Mouse (Mus musculus): ENCODE data around the gene Tspan14. TPM values are rescaled to one million over a fixed set of nuclear protein-coding genes. Genes with fewer than 3 reads are reported as not detected.
A peak's percentile ranks its signal among the peaks of the same experiment; 100 is the strongest.

Gene Tspan14
- polyA plus RNA-seq, 1 experiment from 2014 or later: 82.6 TPM

DNA sequence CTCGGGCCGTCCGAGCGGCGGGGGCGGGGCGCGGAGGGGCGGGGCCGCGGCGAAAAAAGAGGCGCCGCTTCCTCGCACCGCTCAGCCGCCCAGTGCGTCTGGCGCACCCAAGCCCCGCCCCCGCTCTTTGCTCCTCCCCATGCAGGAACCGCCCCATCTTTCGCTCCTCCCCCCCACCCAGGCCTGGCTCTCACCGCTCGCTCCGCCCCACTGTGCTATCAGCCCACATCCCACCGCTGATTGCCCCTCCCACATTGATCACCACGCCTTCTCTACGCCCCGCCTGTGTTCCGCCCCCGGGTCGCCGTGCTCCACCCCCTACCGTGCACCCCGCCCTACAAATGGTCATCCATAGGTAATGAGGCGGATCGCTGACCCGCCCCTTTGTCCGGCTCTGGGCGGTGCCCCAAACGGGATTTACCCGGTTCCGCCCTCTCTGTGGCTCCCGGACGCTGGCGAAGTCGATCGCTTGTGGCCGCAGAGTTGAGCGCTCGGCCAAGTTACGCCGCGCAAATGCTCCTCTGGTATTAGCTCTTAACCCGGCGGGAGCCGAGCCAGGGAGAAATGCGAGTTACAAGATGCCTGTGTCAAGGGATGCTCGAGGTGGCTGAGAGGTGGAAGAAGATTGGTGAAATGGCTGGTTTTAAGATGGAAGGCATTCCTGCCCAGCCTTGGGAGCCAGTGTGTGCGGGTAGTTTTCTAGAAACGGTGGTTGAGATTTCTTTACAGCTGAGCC lies 423 bp upstream of the Tspan14 start:
- WGBS: under 1% methylated on average over 53 of the region's 62 CpGs
- Histone ChIP-seq H3K4me1 (peaks cover 40% of the 10 kb centered on the region), H3K9ac (peak overlapping the region; percentile 93), H3K36me3 (replicated peaks) (no peaks in the 10 kb centered on the region), H3K27ac (peak overlapping the region; percentile 84), H3K27me3 (no peaks in the 10 kb centered on the region), H3K9me3 (no peaks in the 10 kb centered on the region), H3K4me3 (replicated peaks) (peak overlapping the region; percentile 89), H3K4me2 (peak overlapping the region; percentile 85)
- peak; percentile 95 for ATAC-seq (ENCODE audit: low FRiP score)

DNA sequence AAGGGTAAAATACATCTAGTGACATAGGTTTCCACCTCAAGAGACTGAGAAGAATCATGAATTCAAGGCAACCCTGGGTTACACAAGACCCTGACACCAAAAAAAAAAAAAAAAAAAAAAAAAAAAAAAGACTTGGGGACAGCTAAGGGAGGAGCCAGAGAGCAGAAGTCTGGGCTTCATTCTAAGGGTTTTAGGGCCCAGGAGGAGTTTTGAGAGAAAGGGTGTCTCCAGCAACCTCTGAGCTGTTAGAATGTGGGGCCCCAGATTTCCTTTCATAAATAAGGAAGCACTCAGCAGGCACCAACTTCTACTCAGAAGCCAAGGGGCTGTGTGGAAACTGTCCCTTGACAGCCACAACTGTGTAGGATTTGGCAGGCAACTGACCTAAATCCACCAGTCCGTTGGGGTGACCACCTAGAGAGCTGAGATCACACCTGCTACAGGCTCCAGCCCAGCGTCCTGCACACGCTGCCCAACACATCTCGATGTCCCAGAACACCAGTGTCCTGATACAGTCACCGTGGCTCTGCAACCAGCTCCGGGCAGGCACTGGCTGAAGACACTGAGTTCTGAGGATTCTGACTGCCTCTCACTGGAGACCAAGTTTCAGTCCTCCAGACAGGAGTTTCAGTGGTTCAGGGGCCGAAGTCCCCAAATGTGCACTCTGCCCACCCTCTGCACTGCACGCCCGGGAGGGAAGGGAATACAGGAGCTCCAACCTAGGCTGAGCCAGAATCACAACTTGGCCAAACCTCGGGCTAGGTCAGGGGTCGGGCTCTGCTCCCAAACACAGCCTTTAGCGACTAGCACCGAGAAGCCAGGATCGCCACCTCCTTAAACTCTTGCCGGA lies 875 bp downstream of the Tspan14 start:
- under 1% methylated on average over 15 of the region's 15 CpGs for WGBS
- Histone ChIP-seq H3K4me1 (peaks cover 44% of the 10 kb centered on the region), H3K9ac (peak overlapping the region; percentile 93), H3K4me3 (replicated peaks) (peak overlapping the region; percentile 89), H3K36me3 (replicated peaks) (no peaks in the 10 kb centered on the region), H3K27ac (peak overlapping the region; percentile 84), H3K9me3 (no peaks in the 10 kb centered on the region), H3K27me3 (no peaks in the 10 kb centered on the region), H3K4me2 (peak overlapping the region; percentile 85)
- peak; percentile 3; the same call in 1 of the 2 replicates for ATAC-seq (ENCODE audit: low FRiP score)

DNA sequence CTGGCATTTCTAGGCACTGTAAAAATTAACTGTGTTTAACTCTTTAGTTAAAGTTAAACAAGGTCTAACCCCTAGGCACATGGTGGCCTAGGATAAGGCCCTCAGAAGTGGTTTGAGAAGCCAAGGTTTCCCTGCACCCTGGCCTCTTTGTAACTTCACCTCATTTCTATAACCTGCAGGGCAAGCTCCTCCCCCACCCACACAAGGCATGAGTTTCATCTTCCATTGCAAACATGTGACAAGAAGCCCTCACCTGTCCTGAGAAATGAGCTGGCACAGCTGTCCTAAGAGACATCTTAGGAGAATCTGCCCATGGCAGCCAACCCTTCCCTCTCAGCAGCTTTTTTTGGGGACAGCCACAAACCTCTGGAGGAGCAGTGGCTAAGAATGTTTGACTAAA lies 1.7 kb downstream of the Tspan14 start:
- Histone ChIP-seq H3K4me1 (peaks cover 51% of the 10 kb centered on the region), H3K9me3 (no peaks in the 10 kb centered on the region), H3K4me3 (replicated peaks) (peak overlapping the region; percentile 89), H3K9ac (peak overlapping the region; percentile 17), H3K4me2 (peak overlapping the region; percentile 85), H3K36me3 (replicated peaks) (no peaks in the 10 kb centered on the region), H3K27me3 (no peaks in the 10 kb centered on the region), H3K27ac (no peak overlapping the region)
- ATAC-seq (ENCODE audit: low FRiP score): no peak

DNA sequence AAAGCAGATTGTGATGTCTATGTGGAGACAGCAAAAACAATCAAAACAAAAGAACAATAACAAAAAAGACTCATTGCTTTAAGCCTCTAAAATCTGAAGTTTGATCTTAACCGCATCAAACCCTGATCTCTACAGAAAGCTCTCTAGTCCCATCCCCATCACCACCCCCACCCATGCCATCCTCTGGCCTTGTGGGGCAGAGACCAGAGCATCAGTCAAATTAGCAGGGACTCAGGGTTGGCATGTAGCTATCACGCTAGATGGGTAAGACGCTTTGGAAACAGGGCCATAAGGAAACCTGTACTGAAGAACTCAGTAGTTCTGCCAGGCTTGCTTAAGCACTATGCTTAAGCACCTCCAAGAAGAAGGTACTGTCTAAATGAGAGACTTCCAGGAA lies 2.4 kb downstream of the Tspan14 start:
- Histone ChIP-seq H3K4me1 (peaks cover 58% of the 10 kb centered on the region), H3K9ac (no peak overlapping the region), H3K27ac (no peak overlapping the region), H3K27me3 (no peaks in the 10 kb centered on the region), H3K36me3 (replicated peaks) (no peaks in the 10 kb centered on the region), H3K4me2 (peak overlapping the region; percentile 85), H3K4me3 (replicated peaks) (no peak overlapping the region), H3K9me3 (no peaks in the 10 kb centered on the region)
- no peak for ATAC-seq (ENCODE audit: low FRiP score)
- WGBS: 94% methylated on average over 3 of the region's 3 CpGs

DNA sequence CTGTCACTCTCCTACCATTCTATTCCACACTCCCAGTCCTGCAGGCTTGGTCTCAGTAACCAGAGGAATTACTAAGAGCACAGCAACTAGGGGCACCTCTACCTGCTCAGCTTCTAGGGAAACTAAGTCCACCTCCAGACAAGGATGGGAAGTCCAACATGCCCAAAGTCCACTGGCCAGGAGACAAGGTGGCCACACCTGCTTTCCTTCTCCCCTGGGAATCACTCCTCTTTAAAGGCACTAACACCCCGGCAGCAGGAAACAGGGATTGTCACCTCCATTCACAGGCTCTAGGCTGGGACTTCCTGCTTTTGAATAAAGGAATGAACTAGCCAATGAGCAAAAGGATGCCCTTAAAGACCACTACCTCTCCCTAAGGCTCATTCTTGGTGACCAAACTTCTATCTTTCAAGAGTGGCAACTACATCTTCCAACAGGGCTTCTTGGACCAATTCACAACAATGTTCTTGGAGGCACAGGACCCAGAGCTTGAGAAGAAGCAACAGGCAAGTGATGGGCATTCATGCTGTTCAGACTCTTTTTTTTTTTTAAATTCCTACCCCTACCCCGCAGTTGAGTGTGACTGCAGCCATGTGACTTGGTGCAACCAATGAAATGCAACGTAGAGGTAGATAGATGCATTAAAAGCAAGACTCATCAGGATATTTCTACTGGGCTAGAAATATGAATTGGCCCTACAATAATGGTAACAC lies 3.0 kb downstream of the Tspan14 start:
- 77% methylated on average over 3 of the region's 3 CpGs for WGBS
- no peak overlapping the region for H3K27ac ChIP-seq
- ATAC-seq (ENCODE audit: low FRiP score): no peak
- H3K9me3 ChIP-seq: no peaks in the 10 kb centered on the region
- no peaks in the 10 kb centered on the region for H3K27me3 ChIP-seq
- H3K4me2 ChIP-seq: peak overlapping the region; percentile 19; the same call in 1 of the 2 replicates
- no peak overlapping the region for H3K9ac ChIP-seq
- peaks cover 63% of the 10 kb centered on the region for H3K4me1 ChIP-seq
- no peak overlapping the region for H3K4me3 ChIP-seq (replicated peaks)
- no peaks in the 10 kb centered on the region for H3K36me3 ChIP-seq (replicated peaks)

DNA sequence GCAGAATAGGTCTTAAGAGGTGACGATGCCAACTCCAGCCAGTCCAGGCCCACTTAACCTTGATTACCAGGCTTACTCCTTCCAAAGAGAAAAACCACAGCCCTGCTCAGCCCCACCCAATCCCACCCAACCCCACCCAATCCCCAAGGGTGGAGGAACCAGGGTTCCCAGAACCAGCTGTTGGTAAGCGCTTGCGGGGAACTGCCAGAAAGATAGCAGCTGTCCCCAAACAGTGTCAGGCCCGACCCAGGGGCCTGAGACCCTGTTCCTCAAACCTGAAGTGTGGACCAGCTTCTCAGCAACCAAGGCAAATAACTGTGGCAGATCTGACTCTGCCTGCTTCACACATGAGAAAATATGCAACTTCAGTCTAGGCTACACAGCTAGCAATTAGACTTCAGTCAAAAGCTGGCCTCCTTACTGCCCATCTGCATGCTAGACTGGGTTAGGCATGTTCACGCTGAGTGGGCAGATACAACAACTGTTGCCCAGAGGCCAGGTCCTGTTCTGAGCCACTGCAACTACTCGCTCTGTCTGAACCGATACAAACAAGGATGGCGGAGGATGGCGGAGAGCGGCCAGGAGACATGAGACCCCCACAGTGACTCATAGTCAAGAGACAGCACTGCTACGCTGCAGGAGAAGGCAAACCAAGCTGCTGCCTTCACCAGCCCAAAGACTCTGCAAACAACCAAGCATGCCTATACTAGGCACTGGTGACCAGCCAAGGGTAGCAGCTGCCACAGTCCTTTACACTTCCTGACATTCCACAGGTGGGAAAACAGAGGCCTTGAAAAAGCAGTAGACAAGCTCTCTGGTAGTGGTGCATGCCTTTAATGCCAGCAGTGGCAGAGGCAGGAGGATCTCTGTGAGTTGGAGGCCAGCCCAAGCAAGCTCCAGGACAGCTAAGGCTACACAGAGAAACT lies 4.0 kb downstream of the Tspan14 start:
- WGBS: 65% methylated on average over 11 of the region's 11 CpGs
- no peak for ATAC-seq (ENCODE audit: low FRiP score)
- Histone ChIP-seq H3K27ac (peak overlapping the region; percentile 8; the same call in 1 of the 2 replicates), H3K9ac (no peak overlapping the region), H3K36me3 (replicated peaks) (no peaks in the 10 kb centered on the region), H3K4me1 (peaks cover 74% of the 10 kb centered on the region), H3K4me3 (replicated peaks) (no peak overlapping the region), H3K9me3 (no peaks in the 10 kb centered on the region), H3K4me2 (peak overlapping the region; percentile 10; the same call in 1 of the 2 replicates), H3K27me3 (no peaks in the 10 kb centered on the region)

DNA sequence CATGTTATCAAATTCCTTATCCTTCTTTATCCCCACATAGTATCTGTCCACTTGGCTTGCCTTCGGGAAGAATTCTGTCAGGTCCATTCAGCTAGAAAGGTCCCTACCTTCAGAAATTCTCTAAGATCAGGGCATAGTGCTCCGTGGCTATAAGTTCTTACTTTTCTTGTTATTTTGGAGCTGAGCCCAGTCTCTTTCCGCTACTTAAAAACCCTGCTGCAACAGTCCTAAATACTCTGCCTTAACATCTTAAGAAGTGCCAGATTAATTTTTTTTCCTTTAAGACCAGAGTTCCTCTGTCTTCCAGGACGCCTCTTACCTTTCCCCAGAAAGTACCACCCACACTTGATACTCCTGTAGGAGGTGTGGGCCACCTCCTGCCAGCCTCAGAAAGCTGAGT lies 6.4 kb downstream of the Tspan14 start:
- peaks cover 89% of the 10 kb centered on the region for H3K4me1 ChIP-seq
- H3K27me3 ChIP-seq: no peaks in the 10 kb centered on the region
- H3K4me2 ChIP-seq: no peak overlapping the region
- H3K27ac ChIP-seq: peak overlapping the region; percentile 50
- H3K4me3 ChIP-seq (replicated peaks): no peak overlapping the region
- H3K36me3 ChIP-seq (replicated peaks): no peaks in the 10 kb centered on the region
- H3K9ac ChIP-seq: no peak overlapping the region
- H3K9me3 ChIP-seq: no peaks in the 10 kb centered on the region
- 57% methylated on average over 4 of the region's 4 CpGs for WGBS
- no peak for ATAC-seq (ENCODE audit: low FRiP score)

DNA sequence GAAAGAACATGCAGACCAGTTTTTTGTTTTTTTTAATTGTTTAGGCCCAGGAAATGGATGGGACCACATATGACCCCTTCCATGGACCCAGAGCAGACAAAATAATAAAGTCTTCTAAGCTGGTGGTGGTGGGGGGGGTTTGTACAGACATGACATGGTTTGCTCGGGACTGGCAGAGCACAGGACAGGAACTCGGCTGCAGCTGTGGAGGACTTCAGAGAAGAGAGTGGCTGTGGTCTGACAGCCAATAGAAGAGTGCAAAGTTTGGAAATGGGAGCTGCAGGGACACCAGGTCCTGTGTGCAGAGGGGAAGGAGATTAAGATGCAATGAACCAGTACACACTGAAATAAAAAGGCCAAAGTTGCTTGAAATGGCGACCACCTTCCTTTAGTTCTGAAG lies 7.0 kb downstream of the Tspan14 start:
- Histone ChIP-seq H3K4me1 (peaks cover 89% of the 10 kb centered on the region), H3K27me3 (no peaks in the 10 kb centered on the region), H3K36me3 (replicated peaks) (no peaks in the 10 kb centered on the region), H3K4me2 (no peak overlapping the region), H3K9me3 (no peaks in the 10 kb centered on the region), H3K27ac (peak overlapping the region; percentile 50; the same call in 1 of the 2 replicates), H3K9ac (no peak overlapping the region), H3K4me3 (replicated peaks) (no peak overlapping the region)
- no peak for ATAC-seq (ENCODE audit: low FRiP score)
- 36% methylated on average over 3 of the region's 3 CpGs for WGBS

DNA sequence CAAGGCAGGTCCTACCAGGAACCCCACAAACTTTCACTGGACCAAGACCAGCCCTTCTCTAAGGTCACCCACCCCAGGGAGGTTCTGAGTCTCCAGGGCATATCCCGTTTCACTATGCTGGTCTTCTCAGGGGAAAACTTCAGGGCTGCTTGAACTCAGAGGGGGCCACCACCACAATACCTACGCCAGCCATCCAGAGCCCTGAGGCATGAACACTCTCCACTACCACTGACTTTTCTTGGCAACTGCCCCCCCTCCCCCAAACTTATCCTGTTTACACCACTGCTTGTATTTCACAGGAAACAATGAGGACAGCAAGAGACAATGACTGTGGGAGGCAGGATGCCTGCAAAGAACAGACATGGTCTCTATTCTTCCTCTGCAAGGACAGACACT lies 7.6 kb downstream of the Tspan14 start:
- H3K4me3 ChIP-seq (replicated peaks): no peak overlapping the region
- H3K9ac ChIP-seq: no peak overlapping the region; the same call in 1 of the 2 replicates
- ATAC-seq (ENCODE audit: low FRiP score): no peak
- no peaks in the 10 kb centered on the region for H3K9me3 ChIP-seq
- H3K36me3 ChIP-seq (replicated peaks): no peaks in the 10 kb centered on the region
- peak overlapping the region; percentile 21; the same call in 1 of the 2 replicates for H3K4me2 ChIP-seq
- peak overlapping the region; percentile 99 for H3K27ac ChIP-seq
- no peaks in the 10 kb centered on the region for H3K27me3 ChIP-seq
- WGBS: 42% methylated on average over 2 of the region's 2 CpGs
- peaks cover 89% of the 10 kb centered on the region for H3K4me1 ChIP-seq

DNA sequence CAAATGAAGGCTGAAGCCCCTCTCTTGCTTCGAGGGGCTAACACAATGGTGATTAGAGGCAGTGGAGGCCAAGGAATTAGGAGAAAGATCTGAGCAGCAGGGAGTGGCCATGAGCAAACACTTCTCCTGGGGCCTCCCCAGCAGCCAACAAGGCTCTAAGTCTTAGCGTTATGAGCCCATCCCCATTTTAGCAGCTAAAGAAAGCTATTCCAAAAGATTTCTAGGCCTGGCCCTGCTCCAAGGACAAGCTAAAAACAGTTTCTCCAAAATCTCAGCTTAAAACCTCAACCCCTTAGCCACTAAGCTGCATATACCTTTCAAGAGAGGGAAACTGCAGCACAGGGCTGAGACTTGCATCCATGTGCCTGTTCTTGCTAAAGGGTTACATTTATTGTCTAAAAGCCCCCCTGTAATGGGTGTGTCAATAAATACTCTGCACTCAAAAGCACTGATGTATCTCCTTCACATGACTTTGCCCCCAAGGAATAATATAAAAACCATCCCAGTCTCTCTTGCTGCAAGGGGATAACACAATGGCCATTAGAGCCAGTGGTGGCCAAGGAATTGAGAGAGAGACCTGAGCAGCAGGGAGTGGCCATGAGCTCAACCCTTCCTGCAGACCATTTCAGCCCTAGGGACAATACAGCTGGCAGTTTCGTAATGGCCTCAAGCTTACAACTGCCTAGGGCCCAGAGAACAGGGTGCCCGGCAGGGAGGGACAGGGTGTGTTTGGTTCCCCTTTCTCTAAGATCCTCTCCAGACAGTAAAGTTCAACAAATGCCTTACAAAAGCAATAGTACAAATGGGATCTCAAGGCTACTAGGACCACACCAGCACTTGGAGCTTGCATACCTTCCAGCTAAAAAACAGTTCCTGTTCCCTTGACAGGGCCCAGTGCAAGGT lies 8.3 kb downstream of the Tspan14 start:
- H3K4me3 ChIP-seq (replicated peaks): no peak overlapping the region
- peaks cover 89% of the 10 kb centered on the region for H3K4me1 ChIP-seq
- ATAC-seq (ENCODE audit: low FRiP score): no peak
- no peaks in the 10 kb centered on the region for H3K27me3 ChIP-seq
- H3K36me3 ChIP-seq (replicated peaks): no peaks in the 10 kb centered on the region
- no peak overlapping the region; the same call in 1 of the 2 replicates for H3K9ac ChIP-seq
- peak overlapping the region; percentile 21; the same call in 1 of the 2 replicates for H3K4me2 ChIP-seq
- WGBS: 13% methylated on average over 4 of the region's 4 CpGs
- no peaks in the 10 kb centered on the region for H3K9me3 ChIP-seq
- H3K27ac ChIP-seq: peak overlapping the region; percentile 99
